Mouse (Mus musculus) forelimb bud, embryonic 11.5 days (tissue): ENCODE measurements around the gene Slc6a21.

ENCODE experiments used
- DNase-seq: peaks from one replicate; pipeline ENCODE4 v3.0.0-alpha.2; 2012; ENCODE audit warnings: low read depth, low spot score

Slc6a21 gene

GRCm38 (mm10) chr7:45277136-45277760 is at the start of gene Slc6a21:
Gene Slc6a21, plus strand, starts transcription at chr7:45277513.
- DNase-seq = peak; percentile 37

DNA sequence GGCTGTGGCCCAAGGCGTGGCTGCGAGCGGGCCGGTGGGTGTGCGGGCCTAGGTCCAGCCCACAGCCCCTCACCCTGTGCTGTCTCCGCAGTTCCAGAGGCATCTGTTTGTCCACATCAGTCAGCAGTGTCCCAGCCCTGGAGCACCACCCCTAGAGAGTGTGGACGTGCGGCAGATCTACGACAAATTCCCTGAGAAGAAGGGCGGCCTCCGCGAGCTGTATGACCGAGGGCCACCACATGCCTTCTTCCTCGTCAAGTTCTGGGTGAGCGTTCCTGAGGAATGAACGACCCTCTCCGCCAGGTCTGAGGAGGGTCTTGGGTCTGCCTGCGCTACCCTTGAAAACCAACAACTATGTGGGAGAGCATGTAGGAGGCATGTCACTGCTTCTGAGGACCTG is 48.8 kb upstream of the Slc6a21 start:
- no peak for DNase-seq

GRCm38 (mm10) chr7:45229046-45229445 is 48.3 kb upstream of the Slc6a21 start:
- DNase-seq = no peak

DNA sequence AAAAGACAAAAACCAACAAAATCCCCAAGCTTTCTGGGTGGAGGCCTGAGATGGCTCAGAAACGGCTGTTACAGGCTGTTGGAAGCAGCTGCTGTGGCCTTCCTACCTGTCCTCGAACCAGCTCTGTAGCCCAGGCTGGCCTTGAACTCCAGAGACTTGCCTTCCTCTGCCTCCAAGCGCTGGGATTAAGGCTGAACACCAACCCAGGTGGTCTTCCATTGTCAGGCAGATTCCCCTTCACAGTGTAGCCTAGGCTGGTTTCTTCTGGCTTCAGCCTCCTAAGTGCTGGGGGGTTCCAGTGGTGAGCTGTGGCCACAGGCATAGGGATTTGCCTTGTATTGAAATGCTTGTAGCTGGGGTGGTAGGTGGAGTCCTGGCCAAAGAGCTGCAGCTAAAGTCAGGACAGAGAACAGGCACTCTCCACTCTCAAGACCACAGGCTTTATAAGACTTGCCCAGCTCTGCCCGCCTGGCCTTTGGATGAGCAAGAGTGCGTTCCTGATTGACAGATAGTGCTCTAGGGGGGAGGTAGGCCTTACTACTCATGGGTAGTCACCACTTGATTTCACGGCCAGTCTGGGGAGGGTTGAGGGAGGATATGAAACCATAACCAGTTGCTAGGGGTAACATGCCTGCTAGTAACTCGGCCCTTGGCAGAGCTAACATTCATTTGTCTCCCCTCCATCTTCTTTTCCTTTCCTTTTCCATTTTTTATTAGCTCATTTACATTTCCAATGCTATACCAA is 47.7 kb upstream of the Slc6a21 start:
- no peak for DNase-seq

DNA sequence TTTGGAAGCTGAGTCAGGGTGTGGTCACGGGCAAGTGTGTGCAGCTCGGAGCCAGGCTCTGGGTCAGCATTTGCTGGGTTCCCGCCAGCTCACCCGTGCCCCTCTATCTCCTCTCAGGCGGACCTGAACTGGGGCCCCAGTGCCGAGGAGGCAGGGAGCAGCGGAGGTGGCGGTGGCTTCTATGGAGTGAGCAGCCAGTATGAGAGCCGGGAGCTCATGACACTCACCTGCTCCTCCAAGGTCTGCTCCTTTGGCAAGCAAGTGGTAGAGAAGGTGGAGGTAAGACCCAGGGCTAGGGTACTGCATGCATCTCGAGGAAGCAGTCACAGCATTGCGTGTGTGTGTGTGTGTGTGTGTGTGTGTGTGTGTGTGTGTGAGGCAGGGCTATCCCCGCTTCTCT is 46.1 kb upstream of the Slc6a21 start:
- DNase-seq = no peak

GRCm38 (mm10) chr7:45231941-45232340 is 45.4 kb upstream of the Slc6a21 start:
- DNase-seq = no peak

DNA sequence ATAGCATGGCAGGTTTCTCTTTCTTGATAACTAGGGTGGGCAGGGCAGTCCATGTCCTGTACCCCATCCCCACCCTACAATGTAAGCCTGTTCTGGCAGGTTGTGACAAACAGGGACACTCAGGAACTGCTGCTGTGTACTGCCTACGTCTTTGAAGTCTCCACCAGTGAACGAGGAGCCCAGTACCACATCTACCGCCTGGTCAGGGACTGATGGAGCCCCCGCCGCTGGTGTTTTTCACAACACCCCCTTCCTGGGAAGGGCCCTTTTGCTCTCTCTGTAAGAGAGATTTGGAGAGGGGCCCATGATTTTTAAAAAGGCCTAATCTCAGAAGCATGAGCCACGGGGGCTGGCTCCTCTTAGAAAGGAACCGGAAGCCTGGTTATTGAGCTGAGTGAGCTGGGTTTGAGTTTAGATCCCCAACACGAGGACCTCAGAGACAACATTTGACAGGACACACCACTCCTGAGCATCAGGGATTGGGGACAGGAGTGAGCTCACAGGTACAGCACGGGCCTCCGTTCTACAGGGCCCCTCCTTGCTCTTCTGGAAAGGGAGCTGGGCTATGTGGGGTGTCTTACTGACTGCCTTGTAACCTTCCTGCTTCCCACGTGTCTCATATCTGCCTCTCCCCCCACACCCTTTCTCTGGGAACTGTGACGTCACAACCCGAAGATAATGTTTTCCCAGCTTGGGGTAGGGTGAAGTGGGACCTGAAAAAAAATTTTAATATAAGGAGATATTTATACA is 44.4 kb upstream of the Slc6a21 start:
- DNase-seq = no peak

GRCm38 (mm10) chr7:45233580-45234332 is 43.6 kb upstream of the Slc6a21 start:
- DNase-seq = no peak

DNA sequence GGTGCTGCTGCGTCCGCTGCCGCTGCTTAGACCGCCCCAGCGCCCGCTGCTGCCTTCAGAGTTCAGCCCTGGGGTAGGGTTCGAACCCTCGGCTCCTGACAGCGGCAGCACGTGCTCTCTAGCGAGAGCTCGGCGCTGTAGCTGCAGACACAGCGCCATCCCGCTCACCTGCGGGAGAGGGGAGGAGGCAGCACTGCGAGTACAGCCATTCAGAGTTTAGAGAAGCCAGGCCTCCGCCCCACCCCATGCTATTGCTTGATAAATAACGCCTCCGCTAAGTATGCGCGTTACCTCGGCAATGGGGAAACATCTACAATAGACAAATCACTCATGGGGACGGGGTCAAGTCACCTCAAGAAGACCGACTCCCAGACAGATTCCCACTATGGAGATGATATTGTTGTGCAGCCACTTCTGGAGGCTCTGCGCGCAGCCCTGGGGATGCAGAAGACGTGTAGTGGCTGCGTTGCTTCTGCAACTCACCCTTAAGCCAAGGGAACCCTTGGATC is 42.9 kb upstream of the Slc6a21 start:
- peak; percentile 46 for DNase-seq

- DNase-seq = peak; percentile 86
Observed at GRCm38 (mm10) chr7:45234922-45235571, 42.3 kb upstream of the Slc6a21 start.

GRCm38 (mm10) chr7:45235656-45236180 is 41.6 kb upstream of the Slc6a21 start:
- peak; percentile 25 for DNase-seq

- no peak for DNase-seq
Observed at GRCm38 (mm10) chr7:45237747-45238699, 39.3 kb upstream of the Slc6a21 start.

DNA sequence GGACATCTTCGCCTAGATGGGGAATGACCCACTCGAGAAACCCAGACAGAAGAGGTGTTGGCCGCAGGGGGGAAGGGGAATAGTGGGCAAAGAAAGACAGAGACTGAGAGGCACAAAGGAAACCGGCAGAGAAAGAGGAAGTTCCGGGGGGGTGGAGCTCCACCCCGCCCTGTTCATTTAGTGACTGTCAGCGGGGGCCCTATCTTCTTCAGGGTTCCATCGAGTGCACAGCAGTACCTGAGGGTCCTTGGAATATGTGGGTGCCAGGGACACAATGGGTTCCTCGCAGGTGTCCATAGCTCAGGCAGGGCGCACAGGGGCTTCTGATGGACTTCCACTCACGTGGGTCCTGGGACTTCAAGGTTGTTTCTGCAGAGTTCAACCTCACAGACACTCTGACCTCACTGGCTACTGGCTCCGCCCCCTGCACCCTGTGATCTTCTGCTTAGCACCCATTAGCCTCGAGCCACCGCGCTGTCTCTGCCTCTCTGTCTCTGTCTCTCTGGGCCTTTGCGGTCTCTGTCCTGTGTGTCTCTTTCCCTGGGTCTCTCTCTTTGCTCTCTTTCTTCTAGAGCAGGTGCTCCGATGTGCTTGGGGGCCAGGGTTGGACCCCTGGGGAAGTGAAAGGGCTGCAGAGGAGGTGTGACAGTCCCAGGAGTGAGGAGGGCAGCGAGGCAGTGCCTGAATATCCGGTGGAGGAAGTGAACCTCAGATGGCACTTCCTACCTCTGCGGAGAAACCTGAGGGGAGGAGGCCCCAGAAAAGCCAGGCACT is 38.4 kb upstream of the Slc6a21 start, which contains the start of gene Cd37:
Cd37 (minus strand) TSS at position 393 of the 774 bp plus-strand sequence.
- DNase-seq = no peak

DNA sequence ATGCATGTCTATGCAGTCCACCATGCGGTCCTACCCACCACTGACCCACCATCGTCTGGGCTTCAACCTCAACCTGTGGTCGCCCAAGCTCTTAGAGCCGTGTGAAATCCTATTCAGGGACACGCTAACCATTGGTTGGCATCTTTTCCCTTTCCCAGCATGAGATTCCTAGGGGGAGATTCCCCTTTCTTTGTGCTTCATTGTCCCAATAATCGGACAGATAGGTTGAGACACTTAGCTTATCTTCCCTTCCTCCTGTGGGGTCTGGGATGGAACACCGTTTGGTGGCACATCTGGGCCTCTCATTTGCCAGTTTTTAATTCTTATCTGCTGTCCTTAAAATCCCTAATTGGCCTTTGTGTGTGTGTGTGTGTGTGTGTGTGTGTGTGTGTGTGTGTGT is 37.2 kb upstream of the Slc6a21 start:
- DNase-seq = no peak

- peak; percentile 55 for DNase-seq
Observed at GRCm38 (mm10) chr7:45240633-45241388, 36.5 kb upstream of the Slc6a21 start, which contains the start of gene Slc6a16. Gene Slc6a16, plus strand, starts transcription at chr7:45241085.

- DNase-seq = no peak
Observed at GRCm38 (mm10) chr7:45241389-45241749, 35.9 kb upstream of the Slc6a21 start.

DNA sequence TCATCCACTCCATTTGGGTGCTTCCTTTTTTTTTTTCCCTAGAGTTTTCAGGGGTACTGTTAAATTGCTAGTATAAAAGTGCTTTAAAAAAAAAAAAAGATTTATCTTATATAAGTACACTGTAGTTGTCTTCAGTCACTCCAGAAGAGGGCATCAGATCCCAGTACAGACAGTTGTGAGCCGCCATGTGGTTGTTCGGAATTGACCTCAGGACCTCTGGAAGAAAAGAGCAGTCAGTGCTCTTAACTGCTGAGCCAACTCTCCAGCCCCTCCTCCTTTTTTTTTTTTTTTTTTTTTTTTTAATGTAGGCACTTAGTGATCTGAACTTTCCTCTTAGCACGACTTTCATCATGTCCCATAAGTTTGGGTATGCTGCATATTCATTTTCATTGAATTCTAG is 29.6 kb upstream of the Slc6a21 start:
- DNase-seq = no peak

- no peak for DNase-seq
Observed at GRCm38 (mm10) chr7:45253806-45254205, 23.5 kb upstream of the Slc6a21 start.
